Mouse (Mus musculus): ENCODE results near the gene 1700109H08Rik.
"Not testable (repeated sequence)": the region's sequence is repeated elsewhere in the genome, so short reads cannot be mapped to it uniquely, and the experiment has no call there.

The 1700109H08Rik gene

GRCm38 (mm10) chr5:3571266-3571665, at the start of gene 1700109H08Rik:
Gene 1700109H08Rik, plus strand, starts transcription at chr5:3571566.
- DNase-seq (ENCODE audit: low spot score in 2 of 2) = no peak

GRCm38 (mm10) chr5:3521741-3522140, 49.6 kb upstream of the 1700109H08Rik start:
- no peak for DNase-seq (ENCODE audit: low spot score in 2 of 2)

DNA sequence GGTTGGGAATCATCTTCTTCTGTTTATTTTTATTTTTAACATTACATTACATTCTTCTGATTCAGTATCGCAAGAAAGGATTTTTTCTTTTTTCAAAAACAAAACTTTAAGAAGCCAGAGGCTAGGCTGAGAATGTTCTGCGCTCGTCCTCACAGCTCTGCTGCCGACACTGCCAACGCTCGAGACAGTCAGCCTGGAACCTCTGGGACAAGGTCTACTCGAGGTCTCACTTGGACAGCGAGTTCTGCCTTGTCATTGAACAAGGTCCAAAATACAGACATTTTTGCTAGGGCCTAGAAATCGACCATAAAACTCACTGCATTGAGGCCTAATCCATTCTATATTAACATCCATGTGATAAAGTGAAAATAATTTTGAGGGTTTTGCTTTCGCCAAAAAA, 48.5 kb upstream of the 1700109H08Rik start:
- no peak for DNase-seq (ENCODE audit: low spot score in 2 of 2)

GRCm38 (mm10) chr5:3527041-3527691, 44.2 kb upstream of the 1700109H08Rik start:
- DNase-seq (ENCODE audit: low spot score in 2 of 2) = no peak

DNA sequence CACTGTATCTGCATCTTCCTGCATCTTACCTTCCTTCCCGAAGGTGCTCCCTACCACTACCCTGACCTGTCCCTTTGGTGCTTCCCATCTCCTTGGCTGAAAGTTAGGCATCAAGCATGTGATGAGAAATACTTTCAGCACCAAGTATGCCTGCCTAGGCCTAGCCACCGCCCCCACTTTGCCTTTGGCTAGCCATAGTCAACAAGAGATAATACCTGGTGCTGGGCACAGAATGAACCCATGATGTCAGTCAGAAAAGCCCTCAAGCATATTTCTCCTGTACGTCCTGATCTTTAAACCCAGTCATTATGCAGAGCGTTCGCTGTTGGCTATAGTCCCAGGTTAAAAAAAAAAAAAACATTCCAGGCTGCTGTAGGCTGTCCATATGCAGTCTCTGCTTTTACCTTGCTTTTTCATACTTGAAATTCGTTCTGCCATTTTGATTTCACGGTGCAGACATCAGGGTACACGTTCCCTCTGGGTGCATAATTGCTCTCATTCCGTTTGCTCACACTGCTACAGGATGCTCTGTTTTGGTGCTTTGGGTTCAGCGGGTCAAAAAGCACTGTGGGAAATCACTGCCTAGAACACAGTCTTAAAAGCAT, 41.7 kb upstream of the 1700109H08Rik start:
- DNase-seq (ENCODE audit: low spot score in 2 of 2) = no peak

DNA sequence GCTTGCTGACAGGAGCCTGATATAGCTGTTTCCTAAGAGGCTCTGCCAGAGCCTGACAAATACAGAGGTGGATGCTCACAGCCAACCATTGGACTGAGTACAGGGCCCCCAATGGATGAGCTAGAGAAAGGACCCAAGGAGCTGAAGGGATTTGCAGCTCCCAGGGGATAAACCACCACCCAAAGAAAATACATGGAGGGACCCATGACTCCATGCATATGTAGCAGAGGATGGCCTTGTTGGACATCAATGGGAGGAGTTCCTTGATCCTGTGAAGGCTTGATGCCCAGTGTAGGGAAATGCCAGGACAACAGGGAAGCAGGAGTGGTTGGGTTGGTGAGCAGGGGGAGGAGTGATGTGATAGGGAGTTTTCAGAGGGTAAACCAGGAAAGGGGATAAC, 39.3 kb upstream of the 1700109H08Rik start:
- not testable (repeated sequence) for DNase-seq (ENCODE audit: low spot score in 2 of 2)

DNA sequence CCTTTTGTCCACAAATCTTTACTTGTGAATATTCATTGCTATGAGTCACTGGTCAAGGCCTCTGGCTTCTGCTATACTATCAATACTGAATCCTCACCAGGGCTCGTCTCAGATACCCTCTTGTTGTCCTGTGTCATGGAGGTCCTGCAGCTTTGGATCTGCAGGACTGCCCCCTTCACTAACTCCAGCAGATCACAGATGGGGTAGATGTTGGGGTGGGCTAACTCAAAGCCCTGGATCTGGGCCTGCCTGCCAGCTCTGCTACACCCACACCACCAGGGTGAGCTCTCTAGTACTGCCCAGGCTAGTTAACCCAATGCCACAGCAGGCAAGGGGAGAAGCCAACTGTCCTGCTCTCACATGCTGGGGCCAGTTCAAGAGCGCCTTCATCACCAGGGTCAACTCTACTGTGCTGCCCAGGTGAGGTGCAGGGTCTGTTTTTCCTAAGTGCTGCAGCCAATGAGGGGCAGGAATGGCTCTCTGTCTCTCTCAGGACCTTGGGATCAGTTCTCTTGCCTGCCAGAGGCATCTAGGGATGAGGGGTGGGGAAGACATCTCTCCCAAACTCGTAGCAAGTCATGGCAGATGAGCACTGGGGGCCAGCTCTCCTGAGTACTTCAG, 34.7 kb upstream of the 1700109H08Rik start:
- no peak for DNase-seq (ENCODE audit: low spot score in 2 of 2)

- DNase-seq (ENCODE audit: low spot score in 2 of 2) = no peak
Measured at GRCm38 (mm10) chr5:3538505-3539472, 32.6 kb upstream of the 1700109H08Rik start.

DNA sequence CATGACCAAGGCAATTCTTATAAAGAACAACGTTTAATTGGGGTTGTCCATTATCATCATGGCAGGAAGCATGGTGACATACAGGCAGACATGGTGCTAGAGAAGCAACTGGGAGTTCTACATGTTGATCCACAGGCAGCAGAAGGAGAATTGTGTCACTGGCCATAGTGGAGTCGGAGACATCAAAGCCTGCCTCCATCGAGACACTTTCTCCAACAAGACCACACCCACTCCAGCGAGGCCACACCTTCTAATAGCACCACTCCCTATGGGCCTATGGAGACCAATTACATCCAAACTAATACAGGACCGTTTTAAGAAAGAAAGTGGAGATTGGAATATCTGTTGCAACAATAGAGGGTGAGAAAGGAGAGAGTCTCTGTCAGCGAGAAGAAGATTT, 29.5 kb upstream of the 1700109H08Rik start:
- no peak for DNase-seq (ENCODE audit: low spot score in 2 of 2)

DNA sequence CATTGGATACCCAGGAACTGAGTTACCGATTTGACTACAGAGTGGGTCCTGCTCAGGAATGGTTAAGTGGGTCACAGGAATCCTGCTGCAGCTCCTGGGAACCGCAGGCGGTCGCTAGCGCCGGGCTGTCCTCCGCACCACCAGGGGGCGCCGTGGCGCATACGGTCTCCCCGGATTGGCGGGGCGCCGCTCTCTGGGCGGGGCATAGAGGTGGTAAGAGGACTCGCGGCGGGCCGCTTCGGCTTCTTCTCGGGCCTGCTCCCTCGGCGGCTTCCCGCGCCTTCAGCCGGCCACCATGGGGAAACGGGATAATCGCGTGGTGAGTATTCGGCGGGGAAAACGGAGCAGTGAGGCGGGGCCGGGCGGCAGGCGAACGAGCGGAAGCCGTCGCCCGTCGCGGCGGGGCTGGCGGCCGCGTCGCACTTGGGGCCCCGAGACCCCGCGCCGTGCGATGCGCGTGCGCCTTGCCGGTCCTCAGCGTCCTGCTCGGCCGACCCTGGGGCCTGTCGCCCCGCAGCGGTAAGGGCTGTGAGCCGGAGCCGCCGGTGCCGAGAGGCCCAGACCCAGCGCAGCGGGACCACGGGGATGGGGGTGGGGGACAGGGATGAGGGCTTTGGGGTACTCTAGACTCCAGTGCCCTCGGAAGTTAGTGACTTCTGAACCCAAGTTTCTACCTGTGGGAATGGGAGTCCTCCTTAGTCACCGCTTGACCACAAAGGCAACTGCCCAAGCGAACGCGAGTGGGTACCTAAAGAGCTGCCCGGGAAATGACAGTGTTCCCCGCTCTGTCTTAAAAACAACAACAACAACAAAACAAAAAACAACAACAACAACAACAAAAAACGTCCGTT, 27.5 kb upstream of the 1700109H08Rik start, which contains the start of gene Fam133b:
Fam133b (plus strand) TSS at position 205 of the 851 bp plus-strand sequence.
- peak; percentile 89 to 91 for DNase-seq (ENCODE audit: low spot score in 2 of 2)

DNA sequence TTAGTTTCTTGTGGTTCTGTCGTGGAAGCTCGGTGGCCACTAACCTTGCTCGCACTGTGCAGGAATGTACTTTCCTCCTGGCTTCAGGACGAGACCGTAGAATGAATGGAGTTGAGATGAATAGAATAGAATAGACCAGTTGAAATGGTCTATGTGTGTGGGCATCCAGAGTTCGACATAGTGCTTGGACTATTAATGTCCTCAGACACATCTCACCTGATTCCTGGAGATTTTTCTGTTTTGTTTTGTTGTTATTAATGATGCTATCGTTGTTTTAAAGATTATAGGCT, 26.9 kb upstream of the 1700109H08Rik start:
- DNase-seq (ENCODE audit: low spot score in 2 of 2) = no peak

DNA sequence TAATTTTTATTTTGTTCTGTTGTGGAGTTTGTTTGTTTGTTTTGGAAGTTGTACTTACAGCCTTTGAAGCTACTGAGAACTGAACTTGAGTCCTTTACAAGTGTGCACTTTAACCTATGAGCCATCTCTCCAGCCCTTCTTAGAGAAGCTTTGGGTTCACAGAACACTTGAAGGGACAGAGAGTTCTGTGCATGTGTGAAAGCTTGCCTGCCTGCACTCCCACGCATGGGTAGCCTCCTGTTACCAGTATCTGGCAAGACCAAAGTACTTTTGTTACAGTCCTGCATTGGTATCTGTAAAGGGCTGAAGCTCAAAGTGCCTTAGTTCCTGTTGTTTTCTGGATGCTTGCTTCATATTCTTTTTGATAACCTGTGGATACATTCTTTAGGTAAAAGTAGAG, 25.1 kb upstream of the 1700109H08Rik start:
- DNase-seq (ENCODE audit: low spot score in 2 of 2) = no peak

DNA sequence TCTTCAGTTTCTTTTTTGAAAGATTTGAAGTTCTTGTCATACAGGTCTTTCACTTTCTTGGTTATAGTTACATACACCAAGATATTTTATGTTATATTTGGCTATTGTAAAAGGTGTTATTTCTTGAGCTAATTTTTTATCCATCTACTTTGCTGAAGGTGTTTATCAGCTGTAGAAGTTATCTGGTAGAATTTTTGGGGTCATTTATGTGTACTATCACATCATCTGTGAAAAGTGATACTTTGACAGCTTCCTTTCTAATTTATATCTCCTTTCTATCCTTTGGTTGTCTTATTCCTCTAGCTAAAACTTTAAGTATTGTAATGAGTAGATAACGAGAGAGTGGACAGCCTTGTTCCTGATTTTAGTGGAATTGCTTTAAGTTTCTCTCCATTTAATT, 19.9 kb upstream of the 1700109H08Rik start:
- DNase-seq (ENCODE audit: low spot score in 2 of 2) = no peak

GRCm38 (mm10) chr5:3554198-3554597, 17.2 kb upstream of the 1700109H08Rik start:
- no peak for DNase-seq (ENCODE audit: low spot score in 2 of 2)

DNA sequence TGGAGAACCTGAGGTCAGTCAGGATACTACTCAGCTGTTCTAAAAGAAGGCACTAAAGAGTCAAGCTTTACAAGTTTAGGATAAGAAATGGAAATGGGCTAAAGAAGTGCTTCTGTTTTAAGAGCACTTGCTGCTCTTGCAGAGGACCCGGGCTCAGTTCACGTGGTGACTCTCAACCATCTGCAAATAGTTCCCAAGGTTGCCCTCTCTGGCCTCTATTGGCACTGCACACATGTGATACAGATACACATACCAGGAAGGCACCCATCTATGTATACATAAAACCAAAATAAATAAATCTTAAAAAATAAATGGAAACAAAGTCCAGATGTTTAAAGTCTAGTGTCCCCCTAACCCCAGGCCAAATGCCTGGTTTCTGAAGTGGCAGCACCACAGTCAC, 3.5 kb downstream of the 1700109H08Rik start:
- DNase-seq (ENCODE audit: low spot score in 2 of 2) = no peak

GRCm38 (mm10) chr5:3577939-3578338, 6.6 kb downstream of the 1700109H08Rik start:
- no peak for DNase-seq (ENCODE audit: low spot score in 2 of 2)

GRCm38 (mm10) chr5:3579066-3579465, 7.7 kb downstream of the 1700109H08Rik start:
- DNase-seq (ENCODE audit: low spot score in 2 of 2) = no peak

GRCm38 (mm10) chr5:3595693-3596398, 24.5 kb downstream of the 1700109H08Rik start, which contains the start of gene Pex1:
Gene Pex1, plus strand, starts transcription at chr5:3596066.
- peak; percentile 95 for DNase-seq (ENCODE audit: low spot score in 2 of 2)

DNA sequence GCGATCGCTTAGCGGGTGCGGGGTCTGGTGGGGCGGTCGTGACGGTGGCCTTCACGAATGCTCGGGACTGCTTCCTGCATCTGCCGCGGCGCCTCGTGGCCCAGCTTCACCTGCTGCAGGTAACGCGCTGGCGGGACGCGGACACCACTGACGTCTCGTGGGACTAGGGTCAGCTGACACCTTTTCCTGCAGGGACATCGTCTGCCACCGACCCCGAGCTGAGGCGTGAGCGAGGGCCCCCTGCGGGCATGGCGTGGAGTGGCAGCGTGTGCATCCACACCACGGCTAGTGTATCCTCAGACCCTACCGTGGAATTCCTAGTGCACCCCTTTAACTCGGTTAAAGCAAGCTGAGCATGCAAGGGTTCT, 25.0 kb downstream of the 1700109H08Rik start, which contains the start of gene Rbm48:
Rbm48 (minus strand) TSS at position 187 of the 368 bp plus-strand sequence.
- DNase-seq (ENCODE audit: low spot score in 2 of 2) = peak; percentile 80 to 83

DNA sequence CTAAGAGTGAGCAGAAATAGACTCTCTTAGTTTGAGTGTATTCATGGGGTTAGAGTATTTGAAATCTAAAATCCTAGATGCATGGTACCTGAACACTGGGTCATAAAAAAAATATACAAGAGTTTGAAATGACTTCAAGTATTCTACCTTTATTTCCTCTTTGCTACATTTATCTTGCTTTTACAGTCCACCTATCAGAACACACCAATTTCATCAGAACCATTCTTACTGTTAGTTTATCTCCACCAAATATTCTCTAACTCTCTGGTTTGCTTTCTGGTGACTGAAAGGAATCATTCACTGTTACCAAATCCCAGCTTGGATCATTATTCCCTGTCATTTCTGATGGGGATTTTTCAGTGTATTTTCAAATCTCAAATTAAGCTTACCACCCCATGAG, 25.8 kb downstream of the 1700109H08Rik start:
- DNase-seq (ENCODE audit: low spot score in 2 of 2) = no peak

Data from spleen, postnatal 36 days (tissue).